10 mouse cellular contexts compared by ENCODE assay signal in the genomic region with DNA sequence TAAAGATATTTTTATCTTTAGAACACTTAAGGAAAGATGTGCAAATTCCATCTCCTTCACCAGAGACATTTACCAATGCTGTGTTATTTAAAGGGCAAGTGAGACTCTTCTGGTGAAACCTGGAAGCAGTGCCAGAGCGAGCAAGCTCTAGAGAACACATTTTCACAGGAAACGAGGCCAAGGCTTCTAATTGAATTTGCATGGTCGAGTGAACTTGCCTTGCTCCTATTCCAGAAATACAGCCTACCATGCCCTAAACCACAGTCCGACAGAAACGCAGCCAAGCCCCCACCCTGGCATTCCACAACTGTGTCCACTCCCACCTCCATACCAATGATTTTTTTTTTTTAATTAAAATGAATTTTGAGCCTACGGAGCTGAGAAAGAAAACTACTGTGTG.
A peak's percentile ranks its signal among the peaks of the same experiment; 100 is the strongest.
DNase-seq lines count a peak whose midpoint lies in the region; ATAC-seq and TF ChIP-seq lines count a peak whose summit lies in the region.
"Had no signal": no experiment of that assay in that cellular context is flagged by ENCODE, and none has a peak within 500 bp of the region (broad histone marks: within the 10 kb centered on the region; RNA-seq: fewer than 3 reads in every experiment).

No protein-coding gene starts in this region.

- no peak overlapping the region for H3K4me2 ChIP-seq in hindbrain, embryonic 15.5 days
- no peak overlapping the region for H3K4me2 ChIP-seq in hindbrain, embryonic 12.5 days (replicated peaks)
- H3K4me2 ChIP-seq in embryonic facial prominence, embryonic 13.5 days = no peak overlapping the region
- H3K4me2 ChIP-seq in kidney, postnatal 0 days (ENCODE audit: low read length) = no peak overlapping the region
- H3K4me2 ChIP-seq: lung, embryonic 14.5 days had no signal

- no peak overlapping the region for H3K4me3 ChIP-seq in hindbrain, embryonic 15.5 days
- no peak overlapping the region for H3K4me3 ChIP-seq in hindbrain, embryonic 12.5 days
- no peak overlapping the region for H3K4me3 ChIP-seq in embryonic facial prominence, embryonic 13.5 days
- no peak overlapping the region for H3K4me3 ChIP-seq in kidney, postnatal 0 days (replicated peaks; ENCODE audit: low read depth, low read length)

- H3K27me3 ChIP-seq in hindbrain, embryonic 15.5 days = no peaks in the 10 kb centered on the region
- no peaks in the 10 kb centered on the region for H3K27me3 ChIP-seq in hindbrain, embryonic 12.5 days
- H3K27me3 ChIP-seq in embryonic facial prominence, embryonic 13.5 days = no peaks in the 10 kb centered on the region
- H3K27me3 ChIP-seq in kidney, postnatal 0 days (ENCODE audit: insufficient read depth, low read length) = no peaks in the 10 kb centered on the region

- TF ChIP-seq CTCF in brain, embryonic 14.5 days (IDR thresholded peaks at IDR 0.05; ENCODE audit: borderline replicate concordance, extremely low read depth, insufficient read depth, insufficient read length) = no peak
- TF ChIP-seq CTCF in kidney, postnatal 0 days (IDR thresholded peaks at IDR 0.05; ENCODE audit: low read depth) = no peak

- WGBS in hindbrain, embryonic 15.5 days = 35% methylated on average over 6 of the region's 6 CpGs
- 36% methylated on average over 6 of the region's 6 CpGs for WGBS in hindbrain, embryonic 12.5 days
- 7% methylated on average over 6 of the region's 6 CpGs for WGBS in embryonic facial prominence, embryonic 13.5 days
- 18% methylated on average over 6 of the region's 6 CpGs for WGBS in kidney, postnatal 0 days

- intact Hi-C loops in heart, postnatal 25 days (cut with DNase I) = no loop called here

- H3K36me3 ChIP-seq in hindbrain, embryonic 15.5 days = no peaks in the 10 kb centered on the region
- no peaks in the 10 kb centered on the region for H3K36me3 ChIP-seq in hindbrain, embryonic 12.5 days
- no peaks in the 10 kb centered on the region for H3K36me3 ChIP-seq in embryonic facial prominence, embryonic 13.5 days
- no peaks in the 10 kb centered on the region for H3K36me3 ChIP-seq in kidney, postnatal 0 days (ENCODE audit: insufficient read depth, low read length)

- DNase-seq in brain, embryonic 14.5 days (ENCODE audit: low read depth) = peak; percentile 85
- DNase-seq in kidney, postnatal 0 days (ENCODE audit: low spot score) = peak; percentile 69
- DNase-seq in heart, postnatal 25 days (ENCODE audit: low spot score) = no peak
- DNase-seq in adrenal gland, postnatal 14 days = no peak
- DNase-seq: adrenal gland, adult 8-10 months; lung, embryonic 14.5 days had no signal

- H3K9ac ChIP-seq in hindbrain, embryonic 15.5 days = no peak overlapping the region
- H3K9ac ChIP-seq in hindbrain, embryonic 12.5 days = no peak overlapping the region
- no peak overlapping the region for H3K9ac ChIP-seq in embryonic facial prominence, embryonic 13.5 days
- H3K9ac ChIP-seq in kidney, postnatal 0 days (ENCODE audit: low read depth, low read length) = no peak overlapping the region
- H3K9ac ChIP-seq: lung, embryonic 14.5 days had no signal

- no peaks in the 10 kb centered on the region for H3K9me3 ChIP-seq in hindbrain, embryonic 15.5 days
- no peaks in the 10 kb centered on the region for H3K9me3 ChIP-seq in hindbrain, embryonic 12.5 days (replicated peaks)
- H3K9me3 ChIP-seq in embryonic facial prominence, embryonic 13.5 days = no peaks in the 10 kb centered on the region
- H3K9me3 ChIP-seq in kidney, postnatal 0 days (replicated peaks; ENCODE audit: low read length) = no peaks in the 10 kb centered on the region

- ATAC-seq in hindbrain, embryonic 15.5 days (ENCODE audit: low FRiP score, low read depth) = peak; percentile 68; the same call in 1 of the 2 replicates
- ATAC-seq in hindbrain, embryonic 12.5 days (ENCODE audit: low FRiP score) = no peak
- ATAC-seq in embryonic facial prominence, embryonic 13.5 days (ENCODE audit: insufficient number of reproducible peaks, insufficient read depth, low FRiP score, low TSS enrichment, low read depth) = peak; percentile 71; the same call in 1 of the 2 replicates
- ATAC-seq in kidney, postnatal 0 days (replicated peaks; ENCODE audit: low FRiP score, low read depth) = peak; percentile 63
- ATAC-seq in CD4-positive, CD25-positive, alpha-beta regulatory T cell, adult 4 months = no peak

- TF ChIP-seq POLR2A in brain, embryonic 14.5 days (IDR thresholded peaks at IDR 0.05; ENCODE audit: borderline replicate concordance, extremely low read depth, insufficient read depth, insufficient read length, poor library complexity, severe bottlenecking) = no peak

- no peak overlapping the region for H3K27ac ChIP-seq in hindbrain, embryonic 15.5 days (replicated peaks)
- H3K27ac ChIP-seq in hindbrain, embryonic 12.5 days = no peak overlapping the region
- H3K27ac ChIP-seq in embryonic facial prominence, embryonic 13.5 days = no peak overlapping the region
- H3K27ac ChIP-seq in kidney, postnatal 0 days = no peak overlapping the region

- H3K4me1 ChIP-seq in hindbrain, embryonic 15.5 days (replicated peaks) = peaks cover 4% of the 10 kb centered on the region; the same call in 1 of the 2 replicates
- H3K4me1 ChIP-seq in hindbrain, embryonic 12.5 days = 0 out of 2 replicates have a peak, but pooled peaks cover 2% of the 10 kb centered on the region
- peaks cover 33% of the 10 kb centered on the region for H3K4me1 ChIP-seq in embryonic facial prominence, embryonic 13.5 days
- H3K4me1 ChIP-seq in kidney, postnatal 0 days (replicated peaks; ENCODE audit: insufficient read depth, low read length) = peaks cover 11% of the 10 kb centered on the region; the same call in 1 of the 2 replicates

Comparison
In these comparisons a context has a peak if more than half of its experiments do, and no peak if none do; other contexts are left out.
1. ATAC-seq: peak in hindbrain, embryonic 15.5 days (single experiment), embryonic facial prominence, embryonic 13.5 days (single experiment) and kidney, postnatal 0 days (single experiment); none in hindbrain, embryonic 12.5 days (single experiment) and CD4-positive, CD25-positive, alpha-beta regulatory T cell, adult 4 months (single experiment).
2. DNase-seq: peak in brain, embryonic 14.5 days (single experiment) and kidney, postnatal 0 days (single experiment); none in heart, postnatal 25 days (single experiment) and adrenal gland, postnatal 14 days (single experiment).